In genomic region chr1:34893331-34893730, GRCm38 (mm10) we compare ENCODE assay signal across 18 mouse cellular contexts.
"Had no signal": no experiment of that assay in that cellular context is flagged by ENCODE, and none has a peak within 500 bp of the region (broad histone marks: within the 10 kb centered on the region; RNA-seq: fewer than 3 reads in every experiment).

No protein-coding gene starts in this region.

- H3K4me2 ChIP-seq: embryonic facial prominence, embryonic 12.5 days; embryonic facial prominence, embryonic 13.5 days; embryonic facial prominence, embryonic 15.5 days; forebrain, embryonic 12.5 days; forebrain, embryonic 13.5 days; forebrain, embryonic 15.5 days had no signal

- H3K4me3 ChIP-seq: embryonic facial prominence, embryonic 10.5 days; embryonic facial prominence, embryonic 12.5 days; embryonic facial prominence, embryonic 13.5 days; embryonic facial prominence, embryonic 15.5 days; erythroblast, embryonic 14.5 days; forebrain, embryonic 10.5 days; forebrain, embryonic 12.5 days; forebrain, embryonic 13.5 days; forebrain, embryonic 15.5 days; gastrocnemius, adult 2 months had no signal

- H3K27me3 ChIP-seq: embryonic facial prominence, embryonic 12.5 days; embryonic facial prominence, embryonic 15.5 days; forebrain, embryonic 12.5 days; forebrain, embryonic 15.5 days had no signal

- H3K9me3 ChIP-seq: embryonic facial prominence, embryonic 10.5 days; embryonic facial prominence, embryonic 12.5 days; embryonic facial prominence, embryonic 13.5 days; embryonic facial prominence, embryonic 15.5 days; forebrain, embryonic 10.5 days; forebrain, embryonic 12.5 days; forebrain, embryonic 13.5 days; forebrain, embryonic 15.5 days had no signal

- H3K4me1 ChIP-seq: embryonic facial prominence, embryonic 10.5 days; embryonic facial prominence, embryonic 12.5 days; embryonic facial prominence, embryonic 13.5 days; embryonic facial prominence, embryonic 15.5 days; forebrain, embryonic 10.5 days; forebrain, embryonic 12.5 days; forebrain, embryonic 13.5 days; forebrain, embryonic 15.5 days had no signal

- H3K27ac ChIP-seq: embryonic facial prominence, embryonic 10.5 days; embryonic facial prominence, embryonic 12.5 days; embryonic facial prominence, embryonic 13.5 days; embryonic facial prominence, embryonic 15.5 days; forebrain, embryonic 10.5 days; forebrain, embryonic 12.5 days; forebrain, embryonic 13.5 days; forebrain, embryonic 15.5 days; gastrocnemius, adult 2 months had no signal

- ATAC-seq: forebrain, embryonic 13.5 days; forebrain, embryonic 14.5 days; forebrain, embryonic 15.5 days; forebrain, embryonic 16.5 days; forebrain, postnatal 0 days had no signal

- DNase-seq: cerebellum, adult 8-10 months; forebrain, postnatal 0 days; gastrocnemius, adult 2 months; gastrocnemius, postnatal 10 days; gastrocnemius, postnatal 14 days; gastrocnemius, postnatal 25 days; gastrocnemius, postnatal 36 days had no signal

- H3K9ac ChIP-seq: embryonic facial prominence, embryonic 12.5 days; embryonic facial prominence, embryonic 13.5 days; embryonic facial prominence, embryonic 15.5 days; forebrain, embryonic 12.5 days; forebrain, embryonic 13.5 days; forebrain, embryonic 15.5 days; forebrain, postnatal 0 days had no signal

- H3K36me3 ChIP-seq: embryonic facial prominence, embryonic 10.5 days; embryonic facial prominence, embryonic 12.5 days; embryonic facial prominence, embryonic 13.5 days; embryonic facial prominence, embryonic 15.5 days; forebrain, embryonic 10.5 days; forebrain, embryonic 12.5 days; forebrain, embryonic 15.5 days had no signal
